Mouse (Mus musculus) bone marrow macrophage, adult 2 months (primary cell): ENCODE data around the gene Igf2. TPM values are rescaled to one million over a fixed set of nuclear protein-coding genes. Genes with fewer than 3 reads are reported as not detected.

ENCODE experiments used
- H3K27ac ChIP-seq: 2 replicates; pipeline ENCODE4 v1.5.1; 2012; ENCODE audit warnings: low read depth, low read length; ENCODE audit not compliant: insufficient read depth
- H3K4me1 ChIP-seq: 2 replicates; pipeline ENCODE4 v1.6.1; 2012; ENCODE audit warnings: low read length; ENCODE audit not compliant: control insufficient read depth, insufficient read depth
- H3K4me3 ChIP-seq: 2 replicates; pipeline ENCODE4 v1.5.1; 2012; ENCODE audit warnings: mild to moderate bottlenecking, low read length, moderate library complexity; ENCODE audit not compliant: insufficient read depth
- CTCF ChIP-seq: IDR thresholded peaks from 2 replicates; pipeline ENCODE4 v1.5.1; 2012; ENCODE audit warnings: low read depth, mild to moderate bottlenecking, low read length, moderate library complexity
- POLR2A ChIP-seq: IDR thresholded peaks from 2 replicates; pipeline ENCODE4 v1.6.1; 2012; ENCODE audit warnings: mild to moderate bottlenecking, low read depth, low read length, borderline replicate concordance
- polyA plus RNA-seq: library from polyadenylated mRNA; stranded (reverse); fragments of >200 nt; gene quantifications from 2 replicates; pipeline ENCODE4 v1.2.4, GENCODE M21; 2012; ENCODE audit not compliant: missing spikeins, insufficient read depth, insufficient read length

Igf2 gene
- polyA plus RNA-seq, result not detected in 2 replicates

DNA sequence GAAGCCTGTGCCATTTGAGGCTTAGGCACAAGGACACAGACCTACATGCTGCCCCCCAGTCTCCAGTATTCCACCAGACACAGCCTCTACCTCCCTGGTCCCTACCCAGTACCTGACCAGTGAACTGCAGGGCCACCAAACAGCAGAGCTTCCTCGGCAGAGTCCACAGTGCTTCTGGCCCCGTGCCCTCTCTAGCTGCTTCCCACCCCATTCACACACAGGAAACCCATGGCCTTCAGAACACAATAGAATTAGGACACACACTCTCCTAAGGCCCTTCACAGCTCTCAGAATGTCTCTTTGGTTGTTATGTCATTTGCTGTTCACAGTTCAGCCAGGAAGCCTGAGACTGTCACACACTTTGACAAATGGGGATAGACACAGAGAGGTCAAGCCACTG lies at the start of gene Igf2:
TSS of gene Igf2 (minus strand) at position 158 of the 400 bp plus-strand sequence.
- Histone ChIP-seq H3K4me3 (no peak within 1 kb of the TSS), H3K27ac (no peak within 1 kb of the TSS), H3K4me1 (no peaks in the 10 kb centered on the region)
- TF ChIP-seq CTCF (no peak), POLR2A (no peak)

DNA sequence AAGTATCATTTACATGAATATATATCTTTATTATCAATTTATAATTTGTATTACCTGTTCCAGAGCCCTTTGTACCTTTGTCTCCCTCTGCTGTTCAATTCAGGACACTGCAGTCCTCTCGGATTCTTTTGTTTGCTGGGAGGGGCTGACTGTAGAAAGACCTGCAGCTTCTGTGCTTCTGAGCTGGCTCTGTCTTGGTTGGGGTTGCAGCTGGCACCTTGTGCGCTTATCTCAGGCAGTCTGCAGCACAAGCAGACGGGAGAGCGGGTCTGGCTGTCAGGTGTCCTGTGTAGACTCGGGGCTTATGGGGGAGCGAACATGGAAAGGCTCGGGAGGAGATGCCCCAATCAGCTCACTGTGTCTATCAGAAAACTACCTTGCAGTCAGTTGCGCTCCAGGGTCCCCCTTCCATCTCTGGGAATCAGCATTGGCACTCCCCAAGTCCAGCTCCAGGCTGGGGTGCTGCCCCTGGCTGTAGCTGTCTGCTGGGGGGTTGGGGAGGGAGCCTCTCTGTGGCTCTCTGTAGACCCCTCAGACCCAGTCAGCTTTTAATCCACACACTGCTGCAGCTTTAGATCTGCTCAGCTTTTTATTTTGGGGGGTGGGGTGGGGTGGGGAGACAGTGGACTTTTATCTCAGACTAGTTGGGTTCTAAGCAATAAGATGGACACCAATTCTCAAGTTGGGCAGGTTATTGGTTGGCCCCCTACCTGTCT lies 48.3 kb upstream of the Igf2 start:
- Histone ChIP-seq H3K4me3 (no peak overlapping the region), H3K4me1 (no peaks in the 10 kb centered on the region), H3K27ac (no peak overlapping the region)
- no peak for TF ChIP-seq CTCF
- no peak for TF ChIP-seq POLR2A

DNA sequence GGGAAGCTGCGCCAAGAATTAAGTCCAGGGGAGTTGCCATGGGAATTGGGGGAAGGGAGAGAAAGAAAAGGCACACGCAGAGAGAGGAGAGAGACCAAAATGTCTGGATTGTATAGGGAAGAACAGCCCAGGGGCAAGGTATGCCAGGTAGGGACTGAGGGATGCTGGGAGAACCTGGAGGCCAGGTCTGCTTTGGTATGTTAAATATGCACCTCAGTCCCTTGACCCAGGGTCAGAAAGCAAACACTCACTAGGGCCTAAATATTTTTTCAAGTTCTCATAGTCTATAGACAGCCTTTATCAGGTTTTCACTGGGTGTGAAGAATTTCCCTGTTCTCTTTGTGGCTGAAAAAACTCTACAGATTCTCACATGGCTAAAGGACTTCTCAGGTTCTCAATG lies 40.3 kb upstream of the Igf2 start:
- TF ChIP-seq CTCF, result no peak
- no peak for TF ChIP-seq POLR2A
- no peak overlapping the region for H3K4me3 ChIP-seq
- no peak overlapping the region for H3K27ac ChIP-seq
- H3K4me1 ChIP-seq, result no peaks in the 10 kb centered on the region

DNA sequence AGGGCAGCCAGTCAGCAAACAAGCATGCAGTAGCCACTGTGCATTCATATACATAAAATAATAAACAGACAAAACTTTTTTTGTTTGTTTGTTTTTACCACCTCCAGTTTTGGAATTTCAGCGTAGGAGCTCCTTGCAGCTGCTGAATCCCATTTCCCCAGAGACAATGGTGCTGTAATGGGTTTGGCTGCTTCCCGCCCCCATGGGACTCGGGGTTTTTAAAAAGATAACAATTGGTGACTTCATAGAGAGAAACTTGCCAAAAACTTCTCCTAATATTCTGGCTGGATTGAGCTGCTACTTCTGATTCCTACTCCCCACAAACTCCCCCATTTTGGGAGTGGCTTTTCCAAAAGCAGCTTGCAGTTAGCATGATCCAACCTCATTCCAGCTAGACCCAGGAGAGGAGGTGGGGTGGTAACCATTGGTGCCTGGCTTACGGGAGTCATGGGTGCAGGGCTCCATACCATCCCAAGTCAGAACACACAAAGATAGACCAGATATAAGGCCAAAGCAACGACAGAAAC lies 32.8 kb upstream of the Igf2 start:
- Histone ChIP-seq H3K4me3 (no peak overlapping the region), H3K27ac (no peak overlapping the region), H3K4me1 (no peaks in the 10 kb centered on the region)
- no peak for TF ChIP-seq CTCF
- TF ChIP-seq POLR2A, result no peak

DNA sequence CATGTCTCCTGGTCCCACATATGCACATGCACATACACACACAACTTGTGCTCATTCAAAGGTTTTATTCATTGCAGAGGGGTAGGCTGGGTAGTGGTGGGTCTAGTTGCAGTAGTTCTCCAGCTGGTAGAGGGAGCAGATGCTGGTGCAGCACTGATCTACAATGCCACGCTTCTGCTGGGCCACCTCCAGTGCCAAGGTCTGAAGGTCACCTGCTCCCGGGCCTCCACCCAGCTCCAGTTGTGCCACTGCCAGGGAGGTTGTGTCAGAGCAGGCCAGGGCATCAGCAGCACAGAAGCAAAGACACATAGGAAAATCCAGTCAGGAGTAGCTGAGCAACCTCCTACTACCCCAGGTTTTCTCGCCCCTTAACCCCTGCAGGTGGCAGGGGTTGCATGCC lies 12.0 kb upstream of the Igf2 start:
- TF ChIP-seq CTCF (no peak), POLR2A (no peak)
- H3K27ac ChIP-seq, result no peak overlapping the region
- H3K4me3 ChIP-seq, result no peak overlapping the region
- no peaks in the 10 kb centered on the region for H3K4me1 ChIP-seq

DNA sequence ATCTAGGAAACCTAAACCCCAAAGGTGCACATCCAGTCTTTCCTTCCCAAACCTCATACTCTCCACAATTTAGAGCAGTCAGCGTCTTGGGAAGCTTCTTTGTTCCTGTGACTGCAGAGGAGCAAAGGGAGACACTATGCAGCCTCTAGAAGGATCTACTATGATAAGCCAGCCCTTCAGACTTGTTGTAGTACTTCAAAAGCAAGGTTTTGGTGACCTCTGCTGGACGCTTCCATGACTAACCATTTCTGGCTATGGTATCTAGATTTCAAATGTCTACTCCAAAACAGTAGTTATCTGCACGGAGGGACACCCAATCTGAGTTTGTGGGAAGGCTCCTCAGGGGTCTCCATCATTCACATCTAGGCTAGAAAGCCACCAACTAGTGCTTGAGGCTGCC lies 9.0 kb upstream of the Igf2 start:
- no peak overlapping the region for H3K27ac ChIP-seq
- no peaks in the 10 kb centered on the region for H3K4me1 ChIP-seq
- H3K4me3 ChIP-seq, result no peak overlapping the region
- TF ChIP-seq POLR2A, result no peak
- TF ChIP-seq CTCF, result no peak

DNA sequence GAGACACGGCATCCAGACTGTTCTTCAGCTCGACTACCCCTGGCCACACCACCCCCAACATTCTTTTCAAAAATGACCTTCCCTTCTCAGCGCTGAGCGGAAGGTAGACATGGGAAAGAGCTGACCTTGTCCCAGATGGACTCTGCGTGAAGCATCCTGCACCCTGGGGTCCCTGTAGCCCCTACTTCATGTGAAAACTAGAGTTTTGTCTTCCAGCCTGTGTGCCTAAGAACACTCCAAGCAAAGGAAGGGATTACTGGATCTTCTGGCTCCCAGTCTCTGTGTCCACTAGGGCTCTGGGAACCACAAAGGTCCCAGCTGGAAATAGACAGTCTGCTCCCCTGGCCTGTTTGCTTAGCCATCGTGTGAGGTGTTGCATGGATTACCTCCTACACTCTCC lies 8.5 kb upstream of the Igf2 start:
- Histone ChIP-seq H3K27ac (no peak overlapping the region), H3K4me1 (no peaks in the 10 kb centered on the region), H3K4me3 (no peak overlapping the region)
- TF ChIP-seq CTCF (no peak), POLR2A (no peak)

DNA sequence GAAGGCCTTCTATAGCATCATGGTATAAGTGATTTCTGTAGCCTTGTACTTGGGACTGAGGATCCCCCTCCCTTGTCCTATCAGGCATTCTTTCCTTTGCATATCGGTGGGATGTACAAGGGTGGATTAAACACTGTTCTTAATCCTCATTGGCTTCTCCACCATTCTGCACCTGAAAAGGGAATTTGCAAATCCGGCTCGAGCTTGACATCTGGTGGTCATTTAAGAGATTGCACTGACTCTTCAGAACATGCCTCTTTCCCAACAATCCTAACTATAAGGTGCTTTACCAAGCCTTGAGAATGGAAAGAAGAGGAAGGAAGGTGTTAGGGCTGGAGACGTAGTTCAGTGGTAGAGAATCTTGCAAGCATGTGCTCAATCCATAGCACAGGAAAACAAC lies 5.5 kb upstream of the Igf2 start:
- Histone ChIP-seq H3K27ac (no peak overlapping the region), H3K4me3 (no peak overlapping the region), H3K4me1 (no peaks in the 10 kb centered on the region)
- no peak for TF ChIP-seq POLR2A
- no peak for TF ChIP-seq CTCF

DNA sequence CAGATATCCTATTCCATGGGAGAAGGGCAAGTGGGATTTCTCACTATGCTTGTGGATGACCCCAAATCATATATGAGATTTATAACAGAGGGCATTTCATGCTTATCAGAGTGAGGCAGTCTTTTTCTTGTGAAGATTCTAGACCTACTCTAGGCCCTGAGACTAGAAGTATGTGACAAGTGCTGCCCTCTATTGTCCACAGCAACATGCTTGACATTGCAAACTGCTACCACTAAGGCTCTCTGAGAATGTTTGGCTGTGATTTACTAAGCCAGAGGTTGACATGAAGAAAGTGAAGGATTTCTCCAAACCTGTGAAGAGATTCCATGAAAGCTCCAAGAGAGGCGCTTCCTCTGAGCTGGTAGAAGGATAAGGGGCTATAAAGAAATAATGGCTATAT lies 4.5 kb upstream of the Igf2 start:
- Histone ChIP-seq H3K4me1 (no peaks in the 10 kb centered on the region), H3K4me3 (no peak overlapping the region), H3K27ac (no peak overlapping the region)
- TF ChIP-seq CTCF (no peak), POLR2A (no peak)

DNA sequence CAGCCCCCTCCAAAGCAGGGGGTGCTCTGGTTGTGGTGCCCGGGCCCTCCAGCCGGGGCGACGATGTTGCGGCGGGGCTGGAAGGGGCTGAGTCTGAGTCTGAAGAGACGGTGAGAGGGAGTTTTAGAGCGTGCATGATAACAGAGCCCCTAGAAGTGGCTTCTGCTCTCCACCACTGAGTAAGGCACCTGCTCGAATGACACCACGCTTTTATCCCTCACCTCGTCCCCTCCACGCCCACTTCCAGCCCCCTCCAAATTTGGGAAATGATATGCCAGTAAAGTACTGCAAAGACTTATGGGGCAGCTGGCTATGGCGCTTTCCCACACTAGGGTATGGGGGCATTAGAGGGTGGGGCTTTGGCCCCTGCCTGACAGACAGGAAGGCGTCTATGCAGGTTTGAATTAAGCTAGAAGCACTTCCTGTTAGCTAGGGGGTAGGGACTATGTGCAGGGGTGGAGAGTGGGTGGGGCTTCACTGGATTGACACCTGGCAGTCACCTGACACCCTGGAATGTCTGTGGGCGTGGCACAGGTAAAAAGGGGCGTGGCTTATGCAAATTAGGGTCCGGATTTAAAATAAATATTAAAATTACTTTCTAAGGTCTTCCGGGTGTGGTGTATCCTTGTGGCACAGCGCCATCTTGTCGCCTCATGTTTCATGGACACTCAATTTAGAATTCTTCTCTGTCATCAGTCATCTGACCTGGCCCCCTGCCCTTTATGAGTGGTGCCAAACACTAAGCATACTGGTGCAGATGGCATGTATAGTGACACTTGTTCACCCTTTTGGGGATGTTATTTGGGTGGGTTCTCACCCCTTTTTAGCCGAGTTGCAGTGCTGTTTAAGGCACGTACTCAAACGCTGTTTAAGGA lies 3.4 kb upstream of the Igf2 start, which contains the start of gene Gm49394:
TSS of gene Gm49394 (minus strand) at position 192 of the 875 bp plus-strand sequence.
- no peak for TF ChIP-seq POLR2A
- no peak for TF ChIP-seq CTCF
- Histone ChIP-seq H3K27ac (no peak within 1 kb of the TSS), H3K4me1 (no peaks in the 10 kb centered on the region), H3K4me3 (no peak within 1 kb of the TSS)
